Mouse (Mus musculus): Measurements from ENCODE around the gene Ass1.
"Not testable (repeated sequence)": the region's sequence is repeated elsewhere in the genome, so short reads cannot be mapped to it uniquely, and the experiment has no call there.

The Ass1 gene

GRCm38 (mm10) chr2:31537054-31537453 lies 67.0 kb downstream of the Ass1 start:
- DNase-seq (ENCODE audit: low spot score) = peak; percentile 14

GRCm38 (mm10) chr2:31538745-31539144 lies 68.7 kb downstream of the Ass1 start:
- no peak for DNase-seq (ENCODE audit: low spot score)

DNA sequence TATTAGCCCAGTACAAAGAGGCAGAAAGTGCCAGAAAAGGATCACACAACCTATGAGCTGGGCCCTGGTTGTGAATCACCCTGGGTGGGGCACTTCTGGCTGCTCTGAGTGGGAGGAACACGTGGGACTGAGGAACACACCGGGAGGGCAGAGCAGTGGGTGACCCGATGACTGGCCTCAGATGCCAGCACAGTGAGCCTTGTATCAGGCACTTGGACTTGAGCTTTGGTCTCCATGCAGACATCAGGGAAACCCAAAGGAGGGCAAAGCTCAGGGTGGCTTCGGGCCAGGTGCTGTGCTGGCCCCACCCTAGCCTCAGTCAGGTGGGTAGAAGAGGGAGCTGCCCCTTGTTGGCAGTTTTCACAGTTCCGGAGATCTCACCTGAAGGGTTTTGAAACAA lies 71.6 kb downstream of the Ass1 start:
- no peak for DNase-seq (ENCODE audit: low spot score)

DNA sequence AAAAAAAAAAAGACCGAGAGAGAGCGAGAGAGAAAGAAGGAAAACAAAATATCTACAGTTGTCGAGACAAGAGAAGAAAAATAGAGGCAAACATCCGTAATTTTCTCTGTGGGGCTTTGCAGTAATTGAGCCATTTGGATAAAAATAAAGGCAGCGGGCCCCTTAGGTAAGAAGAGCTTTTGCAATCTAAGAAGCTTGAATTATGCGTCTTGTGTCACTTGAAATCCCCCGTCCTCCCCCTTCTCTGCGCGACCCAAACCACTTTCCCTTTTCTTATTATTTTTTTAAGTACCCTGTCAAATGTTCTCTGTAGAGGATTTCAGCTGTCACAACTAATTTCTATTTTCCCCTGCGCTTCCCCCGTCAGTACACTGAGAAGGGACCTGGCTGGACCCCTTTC lies 77.7 kb downstream of the Ass1 start:
- no peak for DNase-seq (ENCODE audit: low spot score)

- DNase-seq (ENCODE audit: low spot score) = no peak
Measured at GRCm38 (mm10) chr2:31550503-31550902, 80.5 kb downstream of the Ass1 start.

DNA sequence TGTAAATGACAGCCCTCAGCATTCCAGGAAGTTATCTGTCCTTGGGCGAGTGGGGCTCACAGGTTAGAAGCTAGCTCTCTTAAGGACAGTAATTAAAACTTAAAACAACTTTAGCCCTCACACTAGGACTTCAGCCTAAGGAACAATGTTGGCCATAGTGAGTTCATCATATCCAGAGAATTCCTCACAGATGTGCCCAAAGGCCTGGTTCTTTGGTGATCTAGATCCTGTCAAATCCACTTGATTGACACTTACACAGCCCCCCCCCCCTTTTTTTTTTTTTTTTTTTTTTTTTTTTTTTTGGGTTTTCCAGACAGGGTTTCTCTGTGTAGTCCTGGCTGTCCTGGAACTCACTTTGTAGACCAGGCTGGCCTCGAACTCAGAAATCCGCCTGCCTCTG lies 81.3 kb downstream of the Ass1 start:
- not testable (repeated sequence) for DNase-seq (ENCODE audit: low spot score)

- no peak for DNase-seq (ENCODE audit: low spot score)
Measured at GRCm38 (mm10) chr2:31551971-31552370, 82.0 kb downstream of the Ass1 start.

GRCm38 (mm10) chr2:31554619-31555018 lies 84.6 kb downstream of the Ass1 start:
- no peak for DNase-seq (ENCODE audit: low spot score)
